Mouse (Mus musculus): ENCODE measurements around the gene Ap3d1. TPM values are rescaled to one million over a fixed set of nuclear protein-coding genes. Genes with fewer than 3 reads are reported as not detected.

Ap3d1 gene
- 44.0 TPM for polyA plus RNA-seq (2014; fragmentation: Illumina TruSeq; extraction: RNeasy Lipid Tissue Mini Kit (QIAGEN cat#74804); ENCODE audit: low read depth, low replicate concordance)

GRCm38 (mm10) chr10:80742180-80742978 is at the start of gene Ap3d1:
TSS of gene Ap3d1 (minus strand) at chr10:80742264.

GRCm38 (mm10) chr10:80754594-80755290 is 12.7 kb upstream of the Ap3d1 start, which contains the start of gene Dot1l:
TSS of gene Dot1l (plus strand) at chr10:80755206.

GRCm38 (mm10) chr10:80701721-80702535 is 40.1 kb downstream of the Ap3d1 start, which contains the start of the genes Mob3a and Izumo4:
TSS of gene Mob3a (minus strand) at chr10:80701977.
TSS of gene Izumo4 (plus strand) at chr10:80702184.

GRCm38 (mm10) chr10:80677942-80678436 is 64.1 kb downstream of the Ap3d1 start, which contains the start of gene Mknk2:
TSS of gene Mknk2 (minus strand) at chr10:80678112.

Other genes starting within 250 kb of the Ap3d1 start
- gene Onecut3, start 247.4 kb downstream of the Ap3d1 start, polyA plus RNA-seq (2014; fragmentation: Illumina TruSeq; extraction: RNeasy Lipid Tissue Mini Kit (QIAGEN cat#74804); ENCODE audit: low read depth, low replicate concordance) = 0.08 TPM
- gene Atp8b3, start 203.1 kb downstream of the Ap3d1 start, polyA plus RNA-seq (2014; fragmentation: Illumina TruSeq; extraction: RNeasy Lipid Tissue Mini Kit (QIAGEN cat#74804); ENCODE audit: low read depth, low replicate concordance) = not detected
- 12.6 TPM for gene Rexo1, start 180.7 kb downstream of the Ap3d1 start, polyA plus RNA-seq (2014; fragmentation: Illumina TruSeq; extraction: RNeasy Lipid Tissue Mini Kit (QIAGEN cat#74804); ENCODE audit: low read depth, low replicate concordance)
- 4.1 TPM for gene Klf16, start 164.9 kb downstream of the Ap3d1 start, polyA plus RNA-seq (2014; fragmentation: Illumina TruSeq; extraction: RNeasy Lipid Tissue Mini Kit (QIAGEN cat#74804); ENCODE audit: low read depth, low replicate concordance)
- 36.9 TPM for gene Abhd17a, start 151.9 kb downstream of the Ap3d1 start, polyA plus RNA-seq (2014; fragmentation: Illumina TruSeq; extraction: RNeasy Lipid Tissue Mini Kit (QIAGEN cat#74804); ENCODE audit: low read depth, low replicate concordance)
- 35.7 TPM for gene Scamp4, start 139.4 kb downstream of the Ap3d1 start, polyA plus RNA-seq (2014; fragmentation: Illumina TruSeq; extraction: RNeasy Lipid Tissue Mini Kit (QIAGEN cat#74804); ENCODE audit: low read depth, low replicate concordance)
- gene Adat3, start 139.4 kb downstream of the Ap3d1 start, polyA plus RNA-seq (2014; fragmentation: Illumina TruSeq; extraction: RNeasy Lipid Tissue Mini Kit (QIAGEN cat#74804); ENCODE audit: low read depth, low replicate concordance) = 1.7 TPM
- 0.50 TPM for gene Gm49322, start 136.2 kb downstream of the Ap3d1 start, polyA plus RNA-seq (2014; fragmentation: Illumina TruSeq; extraction: RNeasy Lipid Tissue Mini Kit (QIAGEN cat#74804); ENCODE audit: low read depth, low replicate concordance)
- gene Csnk1g2, start 119.4 kb downstream of the Ap3d1 start, polyA plus RNA-seq (2014; fragmentation: Illumina TruSeq; extraction: RNeasy Lipid Tissue Mini Kit (QIAGEN cat#74804); ENCODE audit: low read depth, low replicate concordance) = 87.7 TPM
- 42.0 TPM for gene Btbd2, start 85.2 kb downstream of the Ap3d1 start, polyA plus RNA-seq (2014; fragmentation: Illumina TruSeq; extraction: RNeasy Lipid Tissue Mini Kit (QIAGEN cat#74804); ENCODE audit: low read depth, low replicate concordance)
- 159 TPM for gene Mknk2, start 64.2 kb downstream of the Ap3d1 start, polyA plus RNA-seq (2014; fragmentation: Illumina TruSeq; extraction: RNeasy Lipid Tissue Mini Kit (QIAGEN cat#74804); ENCODE audit: low read depth, low replicate concordance)
- gene Mob3a, start 40.3 kb downstream of the Ap3d1 start, polyA plus RNA-seq (2014; fragmentation: Illumina TruSeq; extraction: RNeasy Lipid Tissue Mini Kit (QIAGEN cat#74804); ENCODE audit: low read depth, low replicate concordance) = 5.6 TPM
- 17.2 TPM for gene Izumo4, start 40.1 kb downstream of the Ap3d1 start, polyA plus RNA-seq (2014; fragmentation: Illumina TruSeq; extraction: RNeasy Lipid Tissue Mini Kit (QIAGEN cat#74804); ENCODE audit: low read depth, low replicate concordance)
- gene Dot1l, start 12.9 kb upstream of the Ap3d1 start, polyA plus RNA-seq (2014; fragmentation: Illumina TruSeq; extraction: RNeasy Lipid Tissue Mini Kit (QIAGEN cat#74804); ENCODE audit: low read depth, low replicate concordance) = 36.2 TPM
- gene Sf3a2, start 55.9 kb upstream of the Ap3d1 start, polyA plus RNA-seq (2014; fragmentation: Illumina TruSeq; extraction: RNeasy Lipid Tissue Mini Kit (QIAGEN cat#74804); ENCODE audit: low read depth, low replicate concordance) = 24.0 TPM
- 33.0 TPM for gene Plekhj1, start 56.4 kb upstream of the Ap3d1 start, polyA plus RNA-seq (2014; fragmentation: Illumina TruSeq; extraction: RNeasy Lipid Tissue Mini Kit (QIAGEN cat#74804); ENCODE audit: low read depth, low replicate concordance)
- gene Amh, start 63.0 kb upstream of the Ap3d1 start, polyA plus RNA-seq (2014; fragmentation: Illumina TruSeq; extraction: RNeasy Lipid Tissue Mini Kit (QIAGEN cat#74804); ENCODE audit: low read depth, low replicate concordance) = not detected
- gene Jsrp1, start 71.2 kb upstream of the Ap3d1 start, polyA plus RNA-seq (2014; fragmentation: Illumina TruSeq; extraction: RNeasy Lipid Tissue Mini Kit (QIAGEN cat#74804); ENCODE audit: low read depth, low replicate concordance) = 0.52 TPM
- 873 TPM for gene Oaz1, start 84.4 kb upstream of the Ap3d1 start, polyA plus RNA-seq (2014; fragmentation: Illumina TruSeq; extraction: RNeasy Lipid Tissue Mini Kit (QIAGEN cat#74804); ENCODE audit: low read depth, low replicate concordance)
- 10.1 TPM for gene Lingo3, start 101.8 kb upstream of the Ap3d1 start, polyA plus RNA-seq (2014; fragmentation: Illumina TruSeq; extraction: RNeasy Lipid Tissue Mini Kit (QIAGEN cat#74804); ENCODE audit: low read depth, low replicate concordance)
- gene Lsm7, start 112.9 kb upstream of the Ap3d1 start, polyA plus RNA-seq (2014; fragmentation: Illumina TruSeq; extraction: RNeasy Lipid Tissue Mini Kit (QIAGEN cat#74804); ENCODE audit: low read depth, low replicate concordance) = 71.8 TPM
- gene Sppl2b, start 113.0 kb upstream of the Ap3d1 start, polyA plus RNA-seq (2014; fragmentation: Illumina TruSeq; extraction: RNeasy Lipid Tissue Mini Kit (QIAGEN cat#74804); ENCODE audit: low read depth, low replicate concordance) = 16.7 TPM
- gene Tmprss9, start 129.6 kb upstream of the Ap3d1 start, polyA plus RNA-seq (2014; fragmentation: Illumina TruSeq; extraction: RNeasy Lipid Tissue Mini Kit (QIAGEN cat#74804); ENCODE audit: low read depth, low replicate concordance) = not detected
- gene Timm13, start 158.7 kb upstream of the Ap3d1 start, polyA plus RNA-seq (2014; fragmentation: Illumina TruSeq; extraction: RNeasy Lipid Tissue Mini Kit (QIAGEN cat#74804); ENCODE audit: low read depth, low replicate concordance) = 109 TPM
- 4.1 TPM for gene Lmnb2, start 176.0 kb upstream of the Ap3d1 start, polyA plus RNA-seq (2014; fragmentation: Illumina TruSeq; extraction: RNeasy Lipid Tissue Mini Kit (QIAGEN cat#74804); ENCODE audit: low read depth, low replicate concordance)
- 7.3 TPM for gene Gadd45b, start 187.8 kb upstream of the Ap3d1 start, polyA plus RNA-seq (2014; fragmentation: Illumina TruSeq; extraction: RNeasy Lipid Tissue Mini Kit (QIAGEN cat#74804); ENCODE audit: low read depth, low replicate concordance)

Data from heart, adult 10 weeks (tissue).